Mouse (Mus musculus): ENCODE measurements around the gene Fto. TPM values are rescaled to one million over a fixed set of nuclear protein-coding genes. Genes with fewer than 3 reads are reported as not detected.

Gene Fto
- total and polyA plus RNA-seq, 3 experiments = 12.2 to 50.1 (median 17.3) TPM

DNA sequence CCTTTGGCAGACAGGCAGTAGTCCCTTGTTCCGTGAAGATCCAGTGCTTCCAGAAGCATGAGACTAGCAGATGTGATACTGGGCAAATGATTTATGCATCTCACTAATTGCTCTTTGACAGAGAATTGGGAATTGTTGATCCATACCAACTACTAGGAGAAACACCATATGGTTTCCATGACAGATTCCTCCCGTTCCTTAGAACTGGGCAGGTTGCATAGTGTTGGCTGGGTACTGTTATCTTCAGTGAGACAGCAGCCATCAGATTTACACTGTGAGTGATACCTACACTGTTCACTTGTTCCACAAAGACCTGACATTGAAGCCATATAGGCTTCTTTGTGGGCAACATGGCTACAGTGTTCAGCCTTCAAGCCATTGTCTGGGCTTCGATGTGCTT lies 191.0 kb downstream of the Fto start:
- ATAC-seq (ENCODE audit: extremely low read depth, insufficient number of reproducible peaks, low FRiP score, poor library complexity, severe bottlenecking) = no peak
- H3K9me3 ChIP-seq (replicated peaks) = no peaks in the 10 kb centered on the region
- no peaks in the 10 kb centered on the region for H3K4me1 ChIP-seq (ENCODE audit: insufficient read depth, low read depth, low read length)

DNA sequence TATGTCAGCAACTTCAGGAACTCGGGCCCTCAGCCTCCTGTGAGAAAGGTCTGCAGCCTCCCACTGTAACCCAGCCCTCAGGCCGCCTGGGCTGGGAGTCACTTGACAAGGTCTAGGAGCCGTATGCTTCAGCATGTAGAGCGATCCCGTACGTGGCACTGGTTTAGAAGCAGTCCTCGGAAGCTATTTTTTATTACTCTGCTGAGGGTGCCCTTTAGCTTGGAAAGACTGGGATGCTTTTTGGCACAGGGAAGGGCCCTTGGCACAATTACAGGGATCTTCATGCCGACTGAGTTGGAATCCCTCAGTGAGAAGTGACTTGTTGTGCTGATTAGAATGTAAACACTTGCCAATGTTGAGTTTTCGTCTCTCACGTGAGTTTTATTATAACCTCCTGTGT lies 191.6 kb downstream of the Fto start:
- Histone ChIP-seq H3K27me3 (ENCODE audit: insufficient read depth, low read length) (no peaks in the 10 kb centered on the region), H3K36me3 (replicated peaks) (peaks cover 48% of the 10 kb centered on the region), H3K4me3 (ENCODE audit: low read depth, low read length) (no peak overlapping the region), H3K9me3 (replicated peaks) (no peaks in the 10 kb centered on the region), H3K4me1 (ENCODE audit: insufficient read depth, low read depth, low read length) (no peaks in the 10 kb centered on the region)
- ATAC-seq (ENCODE audit: extremely low read depth, insufficient number of reproducible peaks, low FRiP score, poor library complexity, severe bottlenecking) (no peak), DNase-seq (ENCODE audit: low spot score) (no peak)
- TF ChIP-seq TAL1 (conservative IDR thresholded peaks at IDR 0.05; ENCODE audit: low read depth, low read length) = no peak
- no peak for TF ChIP-seq CTCF (IDR thresholded peaks at IDR 0.05; ENCODE audit: low read depth, low read length)
- no peak for TF ChIP-seq GATA1 (IDR thresholded peaks at IDR 0.05; ENCODE audit: borderline replicate concordance, low read length)
- no peak for TF ChIP-seq GATA2 (IDR thresholded peaks at IDR 0.05; ENCODE audit: borderline replicate concordance, low read depth, low read length)
- no peak for TF ChIP-seq POLR2AphosphoS5 (IDR thresholded peaks at IDR 0.05; ENCODE audit: insufficient replicate concordance, low read depth, low read length)

More for the DNA sequence above, 191.0 kb downstream of the Fto start:
- no peak for TF ChIP-seq TAL1 (conservative IDR thresholded peaks at IDR 0.05; ENCODE audit: low read depth, low read length)
- no peak for TF ChIP-seq CTCF (IDR thresholded peaks at IDR 0.05; ENCODE audit: low read depth, low read length)
- TF ChIP-seq GATA2 (IDR thresholded peaks at IDR 0.05; ENCODE audit: borderline replicate concordance, low read depth, low read length) = no peak
- no peak for TF ChIP-seq POLR2AphosphoS5 (IDR thresholded peaks at IDR 0.05; ENCODE audit: insufficient replicate concordance, low read depth, low read length)
- no peak for TF ChIP-seq GATA1 (IDR thresholded peaks at IDR 0.05; ENCODE audit: borderline replicate concordance, low read length)
- H3K27me3 ChIP-seq (ENCODE audit: insufficient read depth, low read length) = no peaks in the 10 kb centered on the region
- peaks cover 48% of the 10 kb centered on the region for H3K36me3 ChIP-seq (replicated peaks)
- no peak overlapping the region for H3K4me3 ChIP-seq (ENCODE audit: low read depth, low read length)
- DNase-seq (ENCODE audit: low spot score) = no peak

DNA sequence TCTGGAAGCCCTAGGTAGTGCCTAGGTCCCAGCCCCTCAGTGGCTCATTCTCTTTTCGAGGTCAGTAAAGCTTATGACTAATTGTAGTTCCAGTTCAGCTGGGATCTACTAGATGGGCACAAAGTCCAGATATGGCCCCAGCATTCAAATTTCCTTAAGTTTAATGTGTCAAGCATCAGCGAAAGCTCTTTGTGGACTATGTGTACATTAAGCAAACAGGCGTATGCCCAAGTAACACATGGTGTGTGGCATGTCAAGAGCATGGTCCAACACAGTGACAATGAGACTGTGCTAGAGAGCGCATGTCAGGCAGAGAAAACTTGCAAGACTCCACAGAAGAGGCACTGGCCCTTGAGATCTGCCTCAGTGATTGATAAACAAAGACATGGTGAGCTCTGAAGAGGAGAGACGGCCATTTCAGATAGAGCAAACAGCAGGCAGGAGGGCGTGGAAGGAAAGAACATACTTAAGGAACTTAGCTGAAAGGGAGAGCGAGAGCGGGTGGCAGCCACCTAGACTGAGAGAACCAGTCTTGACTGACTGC lies 192.2 kb downstream of the Fto start:
- peaks cover 48% of the 10 kb centered on the region for H3K36me3 ChIP-seq (replicated peaks)
- ATAC-seq (ENCODE audit: extremely low read depth, insufficient number of reproducible peaks, low FRiP score, poor library complexity, severe bottlenecking) = no peak
- H3K9me3 ChIP-seq (replicated peaks) = no peaks in the 10 kb centered on the region
- no peak for TF ChIP-seq CTCF (IDR thresholded peaks at IDR 0.05; ENCODE audit: low read depth, low read length)
- no peak for TF ChIP-seq GATA1 (IDR thresholded peaks at IDR 0.05; ENCODE audit: borderline replicate concordance, low read length)
- no peak for TF ChIP-seq GATA2 (IDR thresholded peaks at IDR 0.05; ENCODE audit: borderline replicate concordance, low read depth, low read length)
- TF ChIP-seq POLR2AphosphoS5 (IDR thresholded peaks at IDR 0.05; ENCODE audit: insufficient replicate concordance, low read depth, low read length) = no peak
- TF ChIP-seq TAL1 (conservative IDR thresholded peaks at IDR 0.05; ENCODE audit: low read depth, low read length) = no peak
- no peaks in the 10 kb centered on the region for H3K27me3 ChIP-seq (ENCODE audit: insufficient read depth, low read length)
- H3K4me1 ChIP-seq (ENCODE audit: insufficient read depth, low read depth, low read length) = no peaks in the 10 kb centered on the region
- H3K4me3 ChIP-seq (ENCODE audit: low read depth, low read length) = no peak overlapping the region
- no peak for DNase-seq (ENCODE audit: low spot score)

DNA sequence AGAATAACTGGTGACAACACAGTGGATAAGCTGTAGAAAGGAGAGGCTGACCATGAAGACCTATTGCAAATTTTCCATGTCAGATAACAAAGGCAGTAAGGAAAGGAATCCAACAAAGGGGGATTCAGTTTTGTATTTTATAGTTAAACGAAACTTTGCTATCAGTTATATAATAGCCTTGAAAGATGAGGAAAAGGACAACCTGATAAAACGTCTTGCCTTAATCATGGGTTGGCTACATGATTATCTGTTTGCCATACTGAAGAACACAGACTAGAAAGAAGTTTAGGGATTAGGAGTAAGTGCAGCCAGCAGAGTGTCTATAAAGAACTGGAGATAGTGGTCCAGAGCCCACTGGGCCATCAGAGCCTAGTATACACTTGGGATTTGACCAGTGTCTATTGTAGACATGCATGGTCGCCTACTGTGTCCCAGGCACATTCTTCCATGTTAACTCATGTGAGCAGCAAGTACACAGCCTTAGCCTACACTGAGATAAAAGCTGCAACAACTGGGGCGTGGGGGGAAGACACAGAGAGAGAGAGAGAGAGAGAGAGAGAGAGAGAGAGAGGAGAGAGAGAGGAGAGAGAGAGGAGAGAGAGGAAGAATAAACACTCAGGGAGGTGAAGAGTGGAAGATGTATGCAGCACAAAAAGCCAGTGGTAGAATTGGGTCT lies 192.8 kb downstream of the Fto start:
- Histone ChIP-seq H3K9me3 (replicated peaks) (no peaks in the 10 kb centered on the region), H3K36me3 (replicated peaks) (peaks cover 48% of the 10 kb centered on the region), H3K4me1 (ENCODE audit: insufficient read depth, low read depth, low read length) (no peaks in the 10 kb centered on the region), H3K4me3 (ENCODE audit: low read depth, low read length) (no peak overlapping the region), H3K27me3 (ENCODE audit: insufficient read depth, low read length) (no peaks in the 10 kb centered on the region)
- ATAC-seq (ENCODE audit: extremely low read depth, insufficient number of reproducible peaks, low FRiP score, poor library complexity, severe bottlenecking) (no peak), DNase-seq (ENCODE audit: low spot score) (no peak)
- TF ChIP-seq POLR2AphosphoS5 (IDR thresholded peaks at IDR 0.05; ENCODE audit: insufficient replicate concordance, low read depth, low read length) (no peak), GATA1 (IDR thresholded peaks at IDR 0.05; ENCODE audit: borderline replicate concordance, low read length) (no peak), GATA2 (IDR thresholded peaks at IDR 0.05; ENCODE audit: borderline replicate concordance, low read depth, low read length) (no peak), TAL1 (conservative IDR thresholded peaks at IDR 0.05; ENCODE audit: low read depth, low read length) (no peak), CTCF (IDR thresholded peaks at IDR 0.05; ENCODE audit: low read depth, low read length) (no peak)

DNA sequence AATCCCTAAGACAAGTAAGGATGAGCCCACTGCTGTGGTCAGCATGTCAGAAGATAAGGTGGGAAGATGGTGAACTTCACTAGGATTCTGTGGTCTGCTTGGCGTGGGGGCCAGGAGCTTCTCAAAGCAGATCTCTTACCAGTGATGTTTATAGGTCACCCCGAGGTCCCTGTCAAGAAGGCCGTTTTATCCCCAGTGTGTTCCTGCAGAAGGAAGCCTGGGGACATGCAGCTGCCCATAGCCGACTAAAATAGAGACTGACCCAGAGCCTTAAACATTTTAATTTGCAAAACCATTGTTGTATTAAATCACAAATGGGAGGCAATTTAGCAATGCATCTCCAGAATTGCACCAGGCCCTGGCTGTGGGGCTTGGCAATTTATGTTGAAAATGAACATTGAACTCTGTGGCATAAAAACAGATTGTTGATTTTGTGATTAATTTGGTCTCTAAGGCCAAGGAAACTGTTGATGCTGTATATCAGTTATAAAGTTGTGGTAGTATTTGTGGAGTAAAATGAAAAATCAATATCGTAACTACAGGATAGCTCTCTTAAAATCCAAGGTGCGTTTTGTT lies 193.4 kb downstream of the Fto start:
- TF ChIP-seq GATA2 (IDR thresholded peaks at IDR 0.05; ENCODE audit: borderline replicate concordance, low read depth, low read length) = no peak
- no peak for TF ChIP-seq POLR2AphosphoS5 (IDR thresholded peaks at IDR 0.05; ENCODE audit: insufficient replicate concordance, low read depth, low read length)
- TF ChIP-seq TAL1 (conservative IDR thresholded peaks at IDR 0.05; ENCODE audit: low read depth, low read length) = no peak
- no peak for TF ChIP-seq GATA1 (IDR thresholded peaks at IDR 0.05; ENCODE audit: borderline replicate concordance, low read length)
- no peak for TF ChIP-seq CTCF (IDR thresholded peaks at IDR 0.05; ENCODE audit: low read depth, low read length)
- Histone ChIP-seq H3K27me3 (ENCODE audit: insufficient read depth, low read length) (no peaks in the 10 kb centered on the region), H3K36me3 (replicated peaks) (peaks cover 49% of the 10 kb centered on the region), H3K9me3 (replicated peaks) (no peaks in the 10 kb centered on the region), H3K4me1 (ENCODE audit: insufficient read depth, low read depth, low read length) (no peaks in the 10 kb centered on the region), H3K4me3 (ENCODE audit: low read depth, low read length) (no peak overlapping the region)
- DNase-seq (ENCODE audit: low spot score) = no peak
- no peak for ATAC-seq (ENCODE audit: extremely low read depth, insufficient number of reproducible peaks, low FRiP score, poor library complexity, severe bottlenecking)

DNA sequence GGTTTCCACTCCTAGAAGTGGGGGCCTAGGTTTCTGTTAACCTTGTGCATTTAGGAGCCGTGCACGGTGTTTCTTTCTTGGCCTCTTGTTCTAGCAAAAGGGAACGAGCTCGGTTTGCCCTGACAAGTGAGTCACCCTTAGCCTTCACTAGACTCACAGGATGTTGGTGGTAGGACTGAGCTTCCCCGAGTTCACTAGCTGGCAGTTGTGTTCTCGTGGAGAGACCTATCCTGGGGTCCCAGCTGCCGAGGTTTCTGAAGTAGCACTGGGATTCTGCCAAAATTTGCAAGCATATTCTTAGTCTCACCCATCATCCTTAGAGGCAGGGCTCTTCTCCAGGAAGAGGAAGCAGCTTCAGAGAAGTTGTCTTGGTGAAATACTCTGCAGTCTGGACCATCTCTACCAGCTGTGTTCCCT lies 194.4 kb downstream of the Fto start:
- H3K4me3 ChIP-seq (ENCODE audit: low read depth, low read length) = no peak overlapping the region
- no peak for ATAC-seq (ENCODE audit: extremely low read depth, insufficient number of reproducible peaks, low FRiP score, poor library complexity, severe bottlenecking)
- no peaks in the 10 kb centered on the region for H3K9me3 ChIP-seq (replicated peaks)
- peaks cover 46% of the 10 kb centered on the region for H3K36me3 ChIP-seq (replicated peaks)
- DNase-seq (ENCODE audit: low spot score) = no peak
- TF ChIP-seq GATA2 (IDR thresholded peaks at IDR 0.05; ENCODE audit: borderline replicate concordance, low read depth, low read length) (no peak), POLR2AphosphoS5 (IDR thresholded peaks at IDR 0.05; ENCODE audit: insufficient replicate concordance, low read depth, low read length) (no peak), CTCF (IDR thresholded peaks at IDR 0.05; ENCODE audit: low read depth, low read length) (no peak), TAL1 (conservative IDR thresholded peaks at IDR 0.05; ENCODE audit: low read depth, low read length) (no peak), GATA1 (IDR thresholded peaks at IDR 0.05; ENCODE audit: borderline replicate concordance, low read length) (no peak)
- no peaks in the 10 kb centered on the region for H3K4me1 ChIP-seq (ENCODE audit: insufficient read depth, low read depth, low read length)
- no peaks in the 10 kb centered on the region for H3K27me3 ChIP-seq (ENCODE audit: insufficient read depth, low read length)

Measured in G1E (cell line).